Mouse (Mus musculus) heart, embryonic 13.5 days (tissue): Measurements from ENCODE around the gene Hrh3. TPM values are rescaled to one million over a fixed set of nuclear protein-coding genes. Genes with fewer than 3 reads are reported as not detected.

Experiments used
- ATAC-seq: fragments of 200-750 bp; cut with Nextera tagmentation; 2 replicates; pipeline ENCODE4 v1.8.0; 2017; ENCODE audit warnings: moderate TSS enrichment; ENCODE audit not compliant: insufficient number of reproducible peaks, low FRiP score, low TSS enrichment; ENCODE audit errors: extremely low read depth
- H3K27ac ChIP-seq: fragments of 300-500 bp; sonication (generic); replicated peaks from 2 replicates; pipeline ENCODE4 v1.5.1; 2015; ENCODE audit warnings: moderate library complexity, mild to moderate bottlenecking, inconsistent platforms
- H3K27me3 ChIP-seq: fragments of 300-500 bp; sonication (generic); replicated peaks from 2 replicates; pipeline ENCODE4 v1.6.1; 2015; ENCODE audit warnings: mild to moderate bottlenecking, inconsistent platforms
- H3K36me3 ChIP-seq: fragments of 300-500 bp; sonication (generic); 2 replicates; pipeline ENCODE4 v1.6.1; 2015; ENCODE audit warnings: mild to moderate bottlenecking, inconsistent platforms
- H3K4me1 ChIP-seq: fragments of 300-500 bp; sonication (generic); 2 replicates; pipeline ENCODE4 v1.6.1; 2015; ENCODE audit warnings: inconsistent platforms
- H3K4me2 ChIP-seq: fragments of 300-500 bp; sonication (generic); 2 replicates; pipeline ENCODE4 v1.6.1; 2015; ENCODE audit warnings: inconsistent platforms, mild to moderate bottlenecking, moderate library complexity
- H3K4me3 ChIP-seq: fragments of 300-500 bp; sonication (generic); 2 replicates; pipeline ENCODE4 v1.5.1; 2015; ENCODE audit warnings: moderate library complexity, mild to moderate bottlenecking, inconsistent platforms
- H3K9ac ChIP-seq: fragments of 300-500 bp; sonication (generic); 2 replicates; pipeline ENCODE4 v1.6.1; 2015; ENCODE audit warnings: inconsistent platforms, mild to moderate bottlenecking, moderate library complexity
- H3K9me3 ChIP-seq: fragments of 300-500 bp; sonication (generic); 2 replicates; pipeline ENCODE4 v1.6.1; 2016; ENCODE audit warnings: inconsistent platforms
- WGBS: fragments of 180-500 bp; shearing (Covaris S2); methylation state at CpG from one replicate; pipeline ENCODE4 v1.1.7; 2015; ENCODE audit warnings: mixed read lengths; 5-methylcytosine and 5-hydroxymethylcytosine counted together
- polyA plus RNA-seq: library from polyadenylated mRNA; unstranded; fragments of >200 nt; fragmentation: Nextera tagmentation; extraction: Ambion mirVana; gene quantifications from 2 replicates; pipeline ENCODE4 v1.2.1, GENCODE M21; 2015

Gene Hrh3
- polyA plus RNA-seq, 1 experiment from 2014 or later: not detected

DNA sequence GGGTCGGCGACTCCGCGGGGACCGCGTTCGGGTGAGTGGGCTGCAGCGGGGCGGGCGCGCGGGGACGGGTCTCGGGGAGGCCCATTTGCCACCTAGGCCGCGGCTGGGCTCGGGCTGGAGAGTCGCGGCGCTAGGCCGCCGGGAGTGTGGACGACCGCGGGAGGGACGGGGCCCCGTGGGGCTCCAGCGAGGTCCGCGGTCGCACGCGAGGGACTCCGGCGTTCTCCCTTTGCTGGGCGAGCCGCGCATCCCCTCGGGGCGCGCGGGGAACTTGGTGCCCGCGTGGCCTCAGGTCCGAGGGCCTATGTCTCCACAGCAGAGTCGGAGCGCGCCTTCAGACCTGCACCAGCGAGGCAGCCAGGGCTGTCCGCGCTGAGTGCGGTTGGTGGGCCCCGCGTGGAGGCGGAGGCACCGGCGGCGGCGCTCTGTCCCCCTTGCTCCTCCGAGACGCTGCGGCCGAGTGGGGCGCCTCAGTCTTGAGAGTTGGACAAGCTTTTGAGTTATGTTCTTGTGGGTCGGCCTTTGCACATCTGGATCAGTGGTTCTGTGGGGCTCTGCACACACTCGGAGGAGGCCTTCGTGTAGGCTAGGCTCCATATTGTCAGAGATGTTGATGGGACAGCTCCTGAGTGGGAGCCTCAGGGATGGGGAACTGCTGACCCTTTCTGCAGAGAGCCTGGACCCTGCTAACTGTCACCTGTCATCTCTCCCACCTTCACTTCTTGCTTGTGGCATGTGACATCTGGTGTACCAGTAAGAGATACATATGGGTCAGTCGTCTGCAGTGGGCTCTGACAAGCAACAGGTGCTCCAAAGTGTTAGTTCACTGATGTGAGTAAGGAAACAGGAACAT lies 15.4 kb upstream of the Hrh3 start:
- ATAC-seq: no peak
- Histone ChIP-seq H3K9me3 (no peaks in the 10 kb centered on the region), H3K9ac (peak overlapping the region; percentile 94), H3K4me1 (peaks cover 56% of the 10 kb centered on the region), H3K4me3 (peak overlapping the region; percentile 94), H3K27me3 (no peaks in the 10 kb centered on the region), H3K36me3 (peaks cover 11% of the 10 kb centered on the region), H3K4me2 (peak overlapping the region; percentile 88), H3K27ac (peak overlapping the region; percentile 84)
- WGBS: 1% methylated on average over 53 of the region's 68 CpGs

DNA sequence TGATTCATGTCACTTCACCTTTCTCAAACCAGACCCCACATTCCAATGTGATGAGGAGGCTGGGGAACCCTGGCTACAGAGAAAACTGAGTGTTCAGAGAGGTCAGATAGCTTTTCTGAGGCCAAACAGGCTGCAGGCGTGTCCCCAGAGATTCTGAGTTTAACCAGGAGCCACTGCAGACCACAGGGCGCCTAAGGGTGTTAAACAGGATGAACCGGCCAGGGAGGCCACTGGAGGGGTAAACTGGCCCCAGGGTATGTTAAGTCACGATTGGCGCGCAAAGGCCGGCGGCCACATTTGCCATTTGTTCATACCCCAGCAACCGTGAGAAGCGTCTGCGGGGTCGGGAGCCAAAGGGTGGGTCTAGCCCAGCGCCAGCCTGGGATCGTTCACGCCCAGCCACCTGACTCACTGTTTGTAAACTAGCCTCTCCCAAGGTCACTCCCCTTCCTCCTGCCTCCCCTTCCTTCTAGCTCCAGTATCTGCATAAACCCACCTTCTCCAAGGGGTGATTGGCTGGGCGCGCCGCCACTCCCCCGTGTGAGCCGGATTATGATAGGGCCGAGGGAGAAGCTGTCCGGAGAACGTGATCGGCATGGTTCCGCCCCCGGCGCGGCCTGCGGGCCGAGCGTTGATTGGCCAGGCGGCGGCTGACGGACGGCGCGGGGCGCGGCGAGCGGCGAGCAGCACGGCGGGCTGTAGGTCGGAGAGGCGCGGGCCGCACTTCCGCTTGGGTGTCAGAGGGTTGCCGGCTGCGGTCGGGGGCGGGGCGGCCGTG lies 14.6 kb upstream of the Hrh3 start, which contains the start of gene Osbpl2:
Osbpl2 (plus strand) TSS at position 646 of the 778 bp plus-strand sequence.
- H3K4me3 ChIP-seq: peak within 1 kb of the TSS; percentile 94

DNA sequence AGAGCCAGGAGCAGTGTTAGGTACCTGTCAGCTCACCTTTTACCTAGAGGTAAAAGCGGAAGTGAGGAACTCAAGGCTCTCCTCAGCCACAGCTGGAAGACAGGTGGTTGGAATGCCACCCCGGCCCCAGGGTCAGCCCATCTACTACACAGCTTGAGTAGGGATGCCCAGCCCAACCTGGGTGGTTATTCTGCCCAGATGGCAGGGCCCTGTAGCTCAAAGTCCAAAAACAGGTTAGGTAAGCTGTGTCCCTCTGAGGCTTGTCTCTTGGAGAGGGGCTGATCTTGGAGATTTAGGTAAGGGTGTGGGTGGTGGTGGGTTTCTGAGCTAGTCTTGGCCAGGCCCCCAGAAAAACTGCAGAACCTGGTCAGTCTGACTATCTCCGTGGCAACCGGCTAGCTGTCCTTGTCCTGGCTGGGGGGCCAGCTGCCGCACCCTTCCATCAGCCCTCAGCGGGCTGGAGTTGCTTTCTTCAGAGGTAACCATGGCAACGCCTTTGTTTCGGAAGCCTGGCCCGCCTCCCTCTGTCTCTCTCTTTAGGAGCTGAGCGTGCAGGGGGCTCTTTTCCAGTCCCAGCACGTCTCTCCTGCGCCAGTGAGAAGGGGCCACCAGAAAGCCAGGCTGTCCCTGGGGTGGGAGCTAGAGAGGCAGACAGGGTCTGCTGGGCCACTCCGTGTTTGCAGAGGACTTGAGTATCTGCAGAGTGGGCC lies 13.4 kb upstream of the Hrh3 start:
- Histone ChIP-seq H3K4me3 (no peak overlapping the region), H3K27ac (no peak overlapping the region), H3K9ac (no peak overlapping the region), H3K4me1 (peaks cover 64% of the 10 kb centered on the region), H3K27me3 (0 out of 2 replicates have a peak, but pooled peaks cover 7% of the 10 kb centered on the region), H3K36me3 (no peaks in the 10 kb centered on the region), H3K9me3 (no peaks in the 10 kb centered on the region), H3K4me2 (peak overlapping the region; percentile 88)
- ATAC-seq: no peak
- WGBS: 12% methylated on average over 13 of the region's 13 CpGs

More for the DNA sequence above, 14.6 kb upstream of the Hrh3 start, which contains the start of gene Osbpl2:
- Histone ChIP-seq H3K27ac (peak within 1 kb of the TSS; percentile 84), H3K9me3 (no peaks in the 10 kb centered on the region), H3K4me2 (peak within 1 kb of the TSS; percentile 88), H3K27me3 (no peaks in the 10 kb centered on the region), H3K4me1 (peaks cover 64% of the 10 kb centered on the region), H3K9ac (peak within 1 kb of the TSS; percentile 94), H3K36me3 (peaks cover 7% of the 10 kb centered on the region)
- WGBS: under 1% methylated on average over 55 of the region's 55 CpGs
- ATAC-seq: peak; percentile 96

- no peak overlapping the region for H3K4me3 ChIP-seq
- no peak overlapping the region for H3K27ac ChIP-seq
- H3K9me3 ChIP-seq: no peaks in the 10 kb centered on the region
- peaks cover 64% of the 10 kb centered on the region for H3K4me1 ChIP-seq
- no peak for ATAC-seq
- WGBS: 67% methylated on average over 8 of the region's 8 CpGs
- no peak overlapping the region for H3K4me2 ChIP-seq
- H3K27me3 ChIP-seq: 0 out of 2 replicates have a peak, but pooled peaks cover 7% of the 10 kb centered on the region
- H3K36me3 ChIP-seq: no peaks in the 10 kb centered on the region
- no peak overlapping the region for H3K9ac ChIP-seq
Observed at GRCm38 (mm10) chr2:180116741-180117484, 12.6 kb upstream of the Hrh3 start.

- peaks cover 62% of the 10 kb centered on the region for H3K4me1 ChIP-seq
- 28% methylated on average over 10 of the region's 10 CpGs for WGBS
- peak overlapping the region; percentile 65; the same call in 1 of the 2 replicates for H3K27ac ChIP-seq
Observed at GRCm38 (mm10) chr2:180116081-180116493, 11.8 kb upstream of the Hrh3 start.

GRCm38 (mm10) chr2:180115279-180115678 lies 11.0 kb upstream of the Hrh3 start:
- no peaks in the 10 kb centered on the region for H3K36me3 ChIP-seq
- H3K9ac ChIP-seq: peak overlapping the region; percentile 16; the same call in 1 of the 2 replicates
- peaks cover 54% of the 10 kb centered on the region for H3K4me1 ChIP-seq
- H3K9me3 ChIP-seq: no peaks in the 10 kb centered on the region
- no peak overlapping the region for H3K4me3 ChIP-seq
- H3K4me2 ChIP-seq: peak overlapping the region; percentile 5; the same call in 1 of the 2 replicates
- WGBS: 7% methylated on average over 6 of the region's 6 CpGs
- no peak for ATAC-seq
- H3K27me3 ChIP-seq: 0 out of 2 replicates have a peak, but pooled peaks cover 14% of the 10 kb centered on the region
- H3K27ac ChIP-seq: peak overlapping the region; percentile 65

More at GRCm38 (mm10) chr2:180116081-180116493, 11.8 kb upstream of the Hrh3 start:
- no peak overlapping the region for H3K4me3 ChIP-seq
- 0 out of 2 replicates have a peak overlapping the region, but pooled peaks have one; percentile 16 for H3K9ac ChIP-seq
- no peaks in the 10 kb centered on the region for H3K9me3 ChIP-seq
- ATAC-seq: no peak
- H3K4me2 ChIP-seq: no peak overlapping the region
- H3K27me3 ChIP-seq: 0 out of 2 replicates have a peak, but pooled peaks cover 7% of the 10 kb centered on the region
- no peaks in the 10 kb centered on the region for H3K36me3 ChIP-seq

- no peak for ATAC-seq
- H3K27me3 ChIP-seq: peaks cover 15% of the 10 kb centered on the region; the same call in 1 of the 2 replicates
- no peaks in the 10 kb centered on the region for H3K36me3 ChIP-seq
- WGBS: 52% methylated on average over 17 of the region's 17 CpGs
- 0 out of 2 replicates have a peak overlapping the region, but pooled peaks have one; percentile 16 for H3K9ac ChIP-seq
- no peak overlapping the region for H3K4me3 ChIP-seq
- no peaks in the 10 kb centered on the region for H3K9me3 ChIP-seq
- peaks cover 47% of the 10 kb centered on the region for H3K4me1 ChIP-seq
- no peak overlapping the region for H3K4me2 ChIP-seq
- H3K27ac ChIP-seq: peak overlapping the region; percentile 65
Observed at GRCm38 (mm10) chr2:180113909-180114890, 9.9 kb upstream of the Hrh3 start.

DNA sequence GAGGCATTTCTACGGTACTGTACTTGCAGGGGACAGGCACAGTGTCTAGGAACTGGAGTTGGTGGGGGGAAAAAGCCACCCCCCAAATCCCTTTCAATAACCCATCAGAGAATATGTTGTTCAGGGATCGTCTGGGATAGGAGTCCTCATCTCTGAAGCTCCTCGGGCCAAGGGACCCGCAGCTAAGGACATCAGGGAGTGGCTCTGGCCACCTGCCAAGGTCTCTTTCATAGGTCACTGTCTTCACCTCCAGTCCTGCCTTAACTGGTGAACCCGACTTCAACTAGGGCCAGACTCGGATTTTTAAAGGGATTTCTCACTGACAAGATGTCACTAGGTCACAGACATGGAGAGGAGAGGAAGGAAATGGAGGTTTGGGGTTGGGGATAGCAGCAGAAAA lies 4.0 kb upstream of the Hrh3 start:
- ATAC-seq: no peak
- Histone ChIP-seq H3K4me3 (no peak overlapping the region), H3K4me1 (peaks cover 15% of the 10 kb centered on the region), H3K4me2 (no peak overlapping the region), H3K27ac (no peak overlapping the region), H3K36me3 (no peaks in the 10 kb centered on the region), H3K9me3 (no peaks in the 10 kb centered on the region), H3K9ac (no peak overlapping the region), H3K27me3 (peaks cover 51% of the 10 kb centered on the region)
- 54% methylated on average over 6 of the region's 6 CpGs for WGBS

DNA sequence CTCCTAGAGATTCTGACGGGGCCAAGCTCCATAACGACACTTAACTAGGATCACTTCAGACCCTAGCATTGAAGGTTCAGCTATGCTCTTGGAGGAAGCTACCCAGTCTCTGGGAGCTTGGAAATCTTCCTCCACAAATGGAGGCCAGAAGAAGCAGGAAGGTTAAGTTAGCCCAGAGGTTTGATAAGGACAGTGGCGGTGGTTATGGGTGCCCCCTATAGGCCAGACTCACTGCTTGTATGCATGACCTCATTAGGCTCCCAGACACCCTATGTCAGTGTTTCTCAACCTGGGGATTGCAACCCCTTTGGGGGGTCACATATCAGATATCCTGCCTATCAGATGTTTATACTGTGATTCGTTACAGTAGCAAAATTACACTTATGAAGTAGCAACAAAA lies 2.8 kb upstream of the Hrh3 start:
- peaks cover 59% of the 10 kb centered on the region for H3K27me3 ChIP-seq
- peaks cover 20% of the 10 kb centered on the region for H3K4me1 ChIP-seq
- no peak for ATAC-seq
- 63% methylated on average over 4 of the region's 4 CpGs for WGBS
- no peaks in the 10 kb centered on the region for H3K9me3 ChIP-seq
- H3K4me3 ChIP-seq: no peak overlapping the region
- H3K36me3 ChIP-seq: no peaks in the 10 kb centered on the region
- no peak overlapping the region for H3K9ac ChIP-seq
- H3K27ac ChIP-seq: no peak overlapping the region
- H3K4me2 ChIP-seq: no peak overlapping the region
